Mouse (Mus musculus): ENCODE measurements around the gene Gm26620. TPM values are rescaled to one million over a fixed set of nuclear protein-coding genes. Genes with fewer than 3 reads are reported as not detected.

Gm26620 gene
- polyA plus RNA-seq, 1 experiment = 0.06 TPM

DNA sequence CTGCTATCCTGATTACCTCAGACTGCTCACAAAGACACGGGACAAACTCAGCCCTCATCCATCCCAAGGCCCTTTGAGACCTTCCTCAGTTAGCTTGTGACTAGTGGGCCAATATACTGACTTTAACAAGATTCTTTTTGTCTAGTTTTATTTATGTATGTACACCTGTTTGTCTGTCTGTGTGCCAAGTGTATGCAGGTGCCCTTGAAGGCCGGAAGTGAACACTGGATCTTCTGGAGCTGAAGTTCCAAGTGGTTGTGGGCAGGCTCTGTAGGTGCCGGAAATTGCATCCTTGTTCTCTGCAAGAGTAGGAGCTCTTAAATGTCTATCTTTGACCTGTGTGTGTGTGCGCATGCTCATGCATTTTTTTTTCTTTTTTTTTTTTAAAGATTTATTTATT is 44.4 kb downstream of the Gm26620 start:
- TF ChIP-seq TCF12 (IDR thresholded peaks at IDR 0.05; ENCODE audit: insufficient read depth, poor library complexity, severe bottlenecking) (no peak), REST (IDR thresholded peaks at IDR 0.05; ENCODE audit: insufficient read depth, insufficient read length) (no peak), SRF (IDR thresholded peaks at IDR 0.05; ENCODE audit: control insufficient read depth, insufficient read length, low read depth) (no peak), TCF3 (IDR thresholded peaks at IDR 0.05; ENCODE audit: insufficient read length, low read depth) (no peak), CEBPB (IDR thresholded peaks at IDR 0.05; ENCODE audit: insufficient read depth, poor library complexity, severe bottlenecking) (no peak), MAX (IDR thresholded peaks at IDR 0.05; ENCODE audit: low read depth) (no peak), E2F4 (IDR thresholded peaks at IDR 0.05; ENCODE audit: insufficient read depth) (no peak), MYOD1 (IDR thresholded peaks at IDR 0.05; ENCODE audit: control insufficient read depth in 1 of 3, insufficient read length in 2 of 3, low read depth in 2 of 3) (no peak), POLR2A (IDR thresholded peaks at IDR 0.05; ENCODE audit: insufficient read length, low read depth) (no peak), POLR2AphosphoS2 (IDR thresholded peaks at IDR 0.05; ENCODE audit: insufficient read length, low read depth) (no peak), USF1 (IDR thresholded peaks at IDR 0.05; ENCODE audit: low read depth) (no peak), MYOG (IDR thresholded peaks at IDR 0.05; ENCODE audit: control insufficient read depth in 1 of 3, insufficient read depth in 1 of 3, insufficient read length in 2 of 3, low read depth in 2 of 3) (no peak)
- no peak overlapping the region for H3K4me3 ChIP-seq
- H3K27me3 ChIP-seq (ENCODE audit: control insufficient read depth, insufficient read depth, insufficient read length) = no peaks in the 10 kb centered on the region
- H3K4me2 ChIP-seq (ENCODE audit: low read depth) = no peak overlapping the region
- no peak overlapping the region for H3ac ChIP-seq (ENCODE audit: control insufficient read depth, insufficient read length)
- H3K79me2 ChIP-seq (ENCODE audit: control insufficient read depth, insufficient read depth) = no peaks in the 10 kb centered on the region
- H3K36me3 ChIP-seq (ENCODE audit: control insufficient read depth, insufficient read depth) = no peaks in the 10 kb centered on the region

GRCm38 (mm10) chr1:170932043-170932442 is 47.2 kb downstream of the Gm26620 start:
- no peak for TF ChIP-seq MYOG (IDR thresholded peaks at IDR 0.05; ENCODE audit: control insufficient read depth in 1 of 3, insufficient read depth in 1 of 3, insufficient read length in 2 of 3, low read depth in 2 of 3)
- no peak for TF ChIP-seq MYOD1 (IDR thresholded peaks at IDR 0.05; ENCODE audit: control insufficient read depth in 1 of 3, insufficient read length in 2 of 3, low read depth in 2 of 3)
- no peak for TF ChIP-seq USF1 (IDR thresholded peaks at IDR 0.05; ENCODE audit: low read depth)
- TF ChIP-seq POLR2AphosphoS2 (IDR thresholded peaks at IDR 0.05; ENCODE audit: insufficient read length, low read depth) = no peak
- TF ChIP-seq CEBPB (IDR thresholded peaks at IDR 0.05; ENCODE audit: insufficient read depth, poor library complexity, severe bottlenecking) = no peak
- TF ChIP-seq REST (IDR thresholded peaks at IDR 0.05; ENCODE audit: insufficient read depth, insufficient read length) = no peak
- no peak for TF ChIP-seq POLR2A (IDR thresholded peaks at IDR 0.05; ENCODE audit: insufficient read length, low read depth)
- TF ChIP-seq SRF (IDR thresholded peaks at IDR 0.05; ENCODE audit: control insufficient read depth, insufficient read length, low read depth) = no peak
- no peak for TF ChIP-seq TCF3 (IDR thresholded peaks at IDR 0.05; ENCODE audit: insufficient read length, low read depth)
- TF ChIP-seq E2F4 (IDR thresholded peaks at IDR 0.05; ENCODE audit: insufficient read depth) = no peak
- no peak for TF ChIP-seq TCF12 (IDR thresholded peaks at IDR 0.05; ENCODE audit: insufficient read depth, poor library complexity, severe bottlenecking)
- TF ChIP-seq MAX (IDR thresholded peaks at IDR 0.05; ENCODE audit: low read depth) = no peak
- H3K4me3 ChIP-seq = no peak overlapping the region
- H3K79me2 ChIP-seq (ENCODE audit: control insufficient read depth, insufficient read depth) = no peaks in the 10 kb centered on the region
- H3ac ChIP-seq (ENCODE audit: control insufficient read depth, insufficient read length) = no peak overlapping the region
- no peak overlapping the region for H3K4me2 ChIP-seq (ENCODE audit: low read depth)
- no peaks in the 10 kb centered on the region for H3K36me3 ChIP-seq (ENCODE audit: control insufficient read depth, insufficient read depth)
- no peaks in the 10 kb centered on the region for H3K27me3 ChIP-seq (ENCODE audit: control insufficient read depth, insufficient read depth, insufficient read length)

- Histone ChIP-seq H3ac (ENCODE audit: control insufficient read depth, insufficient read length) (no peak overlapping the region), H3K4me3 (no peak overlapping the region), H3K36me3 (ENCODE audit: control insufficient read depth, insufficient read depth) (no peaks in the 10 kb centered on the region), H3K4me2 (ENCODE audit: low read depth) (no peak overlapping the region), H3K27me3 (ENCODE audit: control insufficient read depth, insufficient read depth, insufficient read length) (no peaks in the 10 kb centered on the region), H3K79me2 (ENCODE audit: control insufficient read depth, insufficient read depth) (no peaks in the 10 kb centered on the region)
- TF ChIP-seq TCF3 (IDR thresholded peaks at IDR 0.05; ENCODE audit: insufficient read length, low read depth) (no peak), REST (IDR thresholded peaks at IDR 0.05; ENCODE audit: insufficient read depth, insufficient read length) (no peak), E2F4 (IDR thresholded peaks at IDR 0.05; ENCODE audit: insufficient read depth) (no peak), MYOD1 (IDR thresholded peaks at IDR 0.05; ENCODE audit: control insufficient read depth in 1 of 3, insufficient read length in 2 of 3, low read depth in 2 of 3) (no peak), POLR2A (IDR thresholded peaks at IDR 0.05; ENCODE audit: insufficient read length, low read depth) (no peak), MYOG (IDR thresholded peaks at IDR 0.05; ENCODE audit: control insufficient read depth in 1 of 3, insufficient read depth in 1 of 3, insufficient read length in 2 of 3, low read depth in 2 of 3) (no peak), MAX (IDR thresholded peaks at IDR 0.05; ENCODE audit: low read depth) (no peak), CEBPB (IDR thresholded peaks at IDR 0.05; ENCODE audit: insufficient read depth, poor library complexity, severe bottlenecking) (no peak), POLR2AphosphoS2 (IDR thresholded peaks at IDR 0.05; ENCODE audit: insufficient read length, low read depth) (no peak), USF1 (IDR thresholded peaks at IDR 0.05; ENCODE audit: low read depth) (no peak), SRF (IDR thresholded peaks at IDR 0.05; ENCODE audit: control insufficient read depth, insufficient read length, low read depth) (no peak), TCF12 (IDR thresholded peaks at IDR 0.05; ENCODE audit: insufficient read depth, poor library complexity, severe bottlenecking) (no peak)
These were observed 48.6 kb downstream of the Gm26620 start for GRCm38 (mm10) chr1:170933386-170933920.

- Histone ChIP-seq H3K27me3 (ENCODE audit: control insufficient read depth, insufficient read depth, insufficient read length) (no peaks in the 10 kb centered on the region), H3K4me2 (ENCODE audit: low read depth) (no peak overlapping the region), H3ac (ENCODE audit: control insufficient read depth, insufficient read length) (no peak overlapping the region), H3K79me2 (ENCODE audit: control insufficient read depth, insufficient read depth) (no peaks in the 10 kb centered on the region), H3K4me3 (no peak overlapping the region), H3K36me3 (ENCODE audit: control insufficient read depth, insufficient read depth) (no peaks in the 10 kb centered on the region)
- TF ChIP-seq MAX (IDR thresholded peaks at IDR 0.05; ENCODE audit: low read depth) (no peak), MYOD1 (IDR thresholded peaks at IDR 0.05; ENCODE audit: control insufficient read depth in 1 of 3, insufficient read length in 2 of 3, low read depth in 2 of 3) (no peak), POLR2A (IDR thresholded peaks at IDR 0.05; ENCODE audit: insufficient read length, low read depth) (no peak), TCF12 (IDR thresholded peaks at IDR 0.05; ENCODE audit: insufficient read depth, poor library complexity, severe bottlenecking) (no peak), TCF3 (IDR thresholded peaks at IDR 0.05; ENCODE audit: insufficient read length, low read depth) (no peak), REST (IDR thresholded peaks at IDR 0.05; ENCODE audit: insufficient read depth, insufficient read length) (no peak)
These were observed 49.1 kb downstream of the Gm26620 start for GRCm38 (mm10) chr1:170933940-170934339.

Measured in myocyte (in vitro differentiated cells).